ENCODE assay signal across 8 mouse cellular contexts in genomic region chr7:103860855-103861254, GRCm38 (mm10). TPM values are rescaled to one million over a fixed set of nuclear protein-coding genes. Genes with fewer than 3 reads are reported as not detected.
DNase-seq lines count a peak whose midpoint lies in the region; ATAC-seq lines count a peak whose summit lies in the region.

No protein-coding gene starts in this region.

- no peak for ATAC-seq in limb, embryonic 11.5 days (ENCODE audit: insufficient number of reproducible peaks, low FRiP score, low TSS enrichment, low read depth)
- ATAC-seq in erythroblast, adult 5-6 weeks (replicated peaks; ENCODE audit: low FRiP score, poor library complexity, severe bottlenecking), result peak; percentile 65
- peak; percentile 91 for ATAC-seq in intestine, embryonic 15.5 days
- ATAC-seq in stomach, embryonic 15.5 days (ENCODE audit: insufficient read depth, low FRiP score, low read depth), result peak; percentile 89
- ATAC-seq in hindbrain, embryonic 16.5 days, result no peak
- ATAC-seq in frontal cortex, adult (ENCODE audit: low TSS enrichment), result no peak

- H3K9me3 ChIP-seq in limb, embryonic 11.5 days (ENCODE audit: control insufficient read depth, low read length), result no peaks in the 10 kb centered on the region
- H3K9me3 ChIP-seq in limb, embryonic 10.5 days (replicated peaks), result no peaks in the 10 kb centered on the region
- H3K9me3 ChIP-seq in intestine, embryonic 15.5 days, result no peaks in the 10 kb centered on the region
- H3K9me3 ChIP-seq in stomach, embryonic 15.5 days, result no peaks in the 10 kb centered on the region
- H3K9me3 ChIP-seq in hindbrain, embryonic 16.5 days (ENCODE audit: control insufficient read depth, low read length), result no peaks in the 10 kb centered on the region

- H3K27me3 ChIP-seq in limb, embryonic 11.5 days (ENCODE audit: control insufficient read depth, insufficient read depth, low read length), result no peaks in the 10 kb centered on the region
- H3K27me3 ChIP-seq in limb, embryonic 10.5 days (ENCODE audit: low read depth, poor library complexity, severe bottlenecking), result no peaks in the 10 kb centered on the region
- H3K27me3 ChIP-seq in intestine, embryonic 15.5 days (replicated peaks), result no peaks in the 10 kb centered on the region
- H3K27me3 ChIP-seq in stomach, embryonic 15.5 days (replicated peaks), result no peaks in the 10 kb centered on the region
- no peaks in the 10 kb centered on the region for H3K27me3 ChIP-seq in hindbrain, embryonic 16.5 days (replicated peaks; ENCODE audit: control insufficient read depth, insufficient read depth, low read length)

- no peaks in the 10 kb centered on the region for H3K4me1 ChIP-seq in limb, embryonic 11.5 days (ENCODE audit: control insufficient read depth, insufficient read depth, low read length)
- no peaks in the 10 kb centered on the region for H3K4me1 ChIP-seq in limb, embryonic 10.5 days
- H3K4me1 ChIP-seq in intestine, embryonic 15.5 days (replicated peaks), result no peaks in the 10 kb centered on the region
- H3K4me1 ChIP-seq in stomach, embryonic 15.5 days, result no peaks in the 10 kb centered on the region
- H3K4me1 ChIP-seq in hindbrain, embryonic 16.5 days (ENCODE audit: control insufficient read depth, insufficient read depth, low read depth, low read length), result no peaks in the 10 kb centered on the region

- H3K4me3 ChIP-seq in limb, embryonic 11.5 days (ENCODE audit: low read depth, low read length), result no peak overlapping the region
- no peak overlapping the region for H3K4me3 ChIP-seq in limb, embryonic 10.5 days
- no peak overlapping the region for H3K4me3 ChIP-seq in intestine, embryonic 15.5 days (replicated peaks)
- H3K4me3 ChIP-seq in stomach, embryonic 15.5 days (replicated peaks), result no peak overlapping the region
- H3K4me3 ChIP-seq in hindbrain, embryonic 16.5 days (ENCODE audit: low read length), result no peak overlapping the region

- no peak overlapping the region for H3K9ac ChIP-seq in limb, embryonic 11.5 days (ENCODE audit: low read length)
- H3K9ac ChIP-seq in intestine, embryonic 15.5 days, result no peak overlapping the region
- H3K9ac ChIP-seq in stomach, embryonic 15.5 days, result no peak overlapping the region
- H3K9ac ChIP-seq in hindbrain, embryonic 16.5 days (ENCODE audit: low read depth, low read length), result no peak overlapping the region

- no peaks in the 10 kb centered on the region for H3K36me3 ChIP-seq in limb, embryonic 11.5 days (ENCODE audit: control insufficient read depth, insufficient read depth, low read length)
- H3K36me3 ChIP-seq in limb, embryonic 10.5 days, result no peaks in the 10 kb centered on the region
- H3K36me3 ChIP-seq in intestine, embryonic 15.5 days, result no peaks in the 10 kb centered on the region
- no peaks in the 10 kb centered on the region for H3K36me3 ChIP-seq in stomach, embryonic 15.5 days
- H3K36me3 ChIP-seq in hindbrain, embryonic 16.5 days (ENCODE audit: control insufficient read depth, insufficient read depth, low read length), result no peaks in the 10 kb centered on the region

- DNase-seq in limb, embryonic 11.5 days (ENCODE audit: low spot score), result peak; percentile 30
- no peak for DNase-seq in limb, embryonic 10.5 days (ENCODE audit: low spot score)
- DNase-seq in MN1 (ENCODE audit: low spot score), result peak; percentile 46

- H3K27ac ChIP-seq in limb, embryonic 11.5 days (replicated peaks; ENCODE audit: low read depth, low read length), result no peak overlapping the region
- H3K27ac ChIP-seq in limb, embryonic 10.5 days, result no peak overlapping the region
- no peak overlapping the region for H3K27ac ChIP-seq in intestine, embryonic 15.5 days
- no peak overlapping the region for H3K27ac ChIP-seq in stomach, embryonic 15.5 days
- no peak overlapping the region for H3K27ac ChIP-seq in hindbrain, embryonic 16.5 days (ENCODE audit: low read depth, low read length)

- WGBS in limb, embryonic 11.5 days, result 59% methylated on average over 1 of the region's 1 CpGs
- WGBS in limb, embryonic 10.5 days, result 54% methylated on average over 1 of the region's 1 CpGs
- 43% methylated on average over 1 of the region's 1 CpGs for WGBS in intestine, embryonic 15.5 days
- WGBS in stomach, embryonic 15.5 days, result 36% methylated on average over 1 of the region's 1 CpGs
- 53% methylated on average over 1 of the region's 1 CpGs for WGBS in hindbrain, embryonic 16.5 days

- H3K4me2 ChIP-seq in limb, embryonic 11.5 days (ENCODE audit: low read depth, severe bottlenecking), result no peak overlapping the region
- H3K4me2 ChIP-seq in intestine, embryonic 15.5 days (replicated peaks), result no peak overlapping the region
- no peak overlapping the region for H3K4me2 ChIP-seq in stomach, embryonic 15.5 days
- H3K4me2 ChIP-seq in hindbrain, embryonic 16.5 days (ENCODE audit: low read length), result no peak overlapping the region

RNA-seq across cellular contexts. Expression of gene Hbb-y, which starts 7.8 kb away (rescaled TPM):
- 7,439 and 7,962 TPM in 2 replicates for polyA plus RNA-seq in limb, embryonic 11.5 days (2014; fragmentation: Nextera tagmentation; extraction: Ambion mirVana)
- polyA plus RNA-seq in limb, embryonic 10.5 days (2016; fragmentation: Nextera tagmentation; extraction: Ambion mirVana), result 6,719 and 7,575 TPM in 2 replicates
- 2.9 and 8.6 TPM in 2 replicates for total RNA-seq in erythroblast, adult 5-6 weeks (2015; ENCODE audit: low replicate concordance)
- not detected in 2 replicates for total RNA-seq in erythroblast, adult 5-6 weeks (2017; ENCODE audit: low replicate concordance)
- 165 and 266 TPM in 2 replicates for polyA plus RNA-seq in intestine, embryonic 15.5 days (2015; fragmentation: Nextera tagmentation; extraction: Ambion mirVana)
- 247 and 357 TPM in 2 replicates for polyA plus RNA-seq in stomach, embryonic 15.5 days (2015; fragmentation: Nextera tagmentation; extraction: Ambion mirVana)
- 13.4 and 35.4 TPM in 2 replicates for polyA plus RNA-seq in hindbrain, embryonic 16.5 days (2015; fragmentation: Nextera tagmentation; extraction: Ambion mirVana)

RNA-seq across cellular contexts. Expression of gene Hbb-bh1, which starts 17.9 kb away (rescaled TPM):
- polyA plus RNA-seq in limb, embryonic 11.5 days (2014; fragmentation: Nextera tagmentation; extraction: Ambion mirVana), result 1,749 and 1,831 TPM in 2 replicates
- 2,391 and 3,747 TPM in 2 replicates for polyA plus RNA-seq in limb, embryonic 10.5 days (2016; fragmentation: Nextera tagmentation; extraction: Ambion mirVana)
- total RNA-seq in erythroblast, adult 5-6 weeks (2015; ENCODE audit: low replicate concordance), result not detected in 2 replicates
- total RNA-seq in erythroblast, adult 5-6 weeks (2017; ENCODE audit: low replicate concordance), result not detected in 2 replicates
- 2.0 and 2.2 TPM in 2 replicates for polyA plus RNA-seq in intestine, embryonic 15.5 days (2015; fragmentation: Nextera tagmentation; extraction: Ambion mirVana)
- 4.5 and 5.1 TPM in 2 replicates for polyA plus RNA-seq in stomach, embryonic 15.5 days (2015; fragmentation: Nextera tagmentation; extraction: Ambion mirVana)
- polyA plus RNA-seq in hindbrain, embryonic 16.5 days (2015; fragmentation: Nextera tagmentation; extraction: Ambion mirVana), result 0.37 TPM in 1 of 2 replicates, not detected in the other

RNA-seq across cellular contexts. Expression of gene Hbb-bh2, which starts 20.5 kb away (rescaled TPM):
- not detected in 2 replicates for polyA plus RNA-seq in limb, embryonic 11.5 days (2014; fragmentation: Nextera tagmentation; extraction: Ambion mirVana)
- 0.29 TPM in 1 of 2 replicates, not detected in the other for polyA plus RNA-seq in limb, embryonic 10.5 days (2016; fragmentation: Nextera tagmentation; extraction: Ambion mirVana)
- not detected in 2 replicates for total RNA-seq in erythroblast, adult 5-6 weeks (2015; ENCODE audit: low replicate concordance)
- 1.0 and 4.6 TPM in 2 replicates for total RNA-seq in erythroblast, adult 5-6 weeks (2017; ENCODE audit: low replicate concordance)
- not detected in 2 replicates for polyA plus RNA-seq in intestine, embryonic 15.5 days (2015; fragmentation: Nextera tagmentation; extraction: Ambion mirVana)
- polyA plus RNA-seq in stomach, embryonic 15.5 days (2015; fragmentation: Nextera tagmentation; extraction: Ambion mirVana), result not detected in 2 replicates
- not detected in 2 replicates for polyA plus RNA-seq in hindbrain, embryonic 16.5 days (2015; fragmentation: Nextera tagmentation; extraction: Ambion mirVana)

RNA-seq across cellular contexts. Expression of gene Olfr66, which starts 25.2 kb away (rescaled TPM):
- not detected in 2 replicates for polyA plus RNA-seq in limb, embryonic 11.5 days (2014; fragmentation: Nextera tagmentation; extraction: Ambion mirVana)
- not detected in 2 replicates for polyA plus RNA-seq in limb, embryonic 10.5 days (2016; fragmentation: Nextera tagmentation; extraction: Ambion mirVana)
- not detected in 2 replicates for total RNA-seq in erythroblast, adult 5-6 weeks (2015; ENCODE audit: low replicate concordance)
- total RNA-seq in erythroblast, adult 5-6 weeks (2017; ENCODE audit: low replicate concordance), result not detected in 2 replicates
- not detected in 2 replicates for polyA plus RNA-seq in intestine, embryonic 15.5 days (2015; fragmentation: Nextera tagmentation; extraction: Ambion mirVana)
- polyA plus RNA-seq in stomach, embryonic 15.5 days (2015; fragmentation: Nextera tagmentation; extraction: Ambion mirVana), result not detected in 2 replicates
- not detected in 2 replicates for polyA plus RNA-seq in hindbrain, embryonic 16.5 days (2015; fragmentation: Nextera tagmentation; extraction: Ambion mirVana)

RNA-seq across cellular contexts. Expression of gene Hbb-bs, which starts 33.0 kb away (rescaled TPM):
- 156 and 207 TPM in 2 replicates for polyA plus RNA-seq in limb, embryonic 11.5 days (2014; fragmentation: Nextera tagmentation; extraction: Ambion mirVana)
- 49.0 and 110 TPM in 2 replicates for polyA plus RNA-seq in limb, embryonic 10.5 days (2016; fragmentation: Nextera tagmentation; extraction: Ambion mirVana)
- 179,259 and 187,171 TPM in 2 replicates for total RNA-seq in erythroblast, adult 5-6 weeks (2015; ENCODE audit: low replicate concordance)
- total RNA-seq in erythroblast, adult 5-6 weeks (2017; ENCODE audit: low replicate concordance), result 69,583 and 76,927 TPM in 2 replicates
- 7,434 and 7,479 TPM in 2 replicates for polyA plus RNA-seq in intestine, embryonic 15.5 days (2015; fragmentation: Nextera tagmentation; extraction: Ambion mirVana)
- 8,336 and 14,080 TPM in 2 replicates for polyA plus RNA-seq in stomach, embryonic 15.5 days (2015; fragmentation: Nextera tagmentation; extraction: Ambion mirVana)
- 4,904 and 5,594 TPM in 2 replicates for polyA plus RNA-seq in hindbrain, embryonic 16.5 days (2015; fragmentation: Nextera tagmentation; extraction: Ambion mirVana)

Comparison
In these comparisons a context has a peak if more than half of its experiments do, and no peak if none do; other contexts are left out.
1. ATAC-seq: peak in erythroblast, adult 5-6 weeks (single experiment), intestine, embryonic 15.5 days (single experiment) and stomach, embryonic 15.5 days (single experiment); none in limb, embryonic 11.5 days (single experiment), hindbrain, embryonic 16.5 days (single experiment) and frontal cortex, adult (single experiment).
2. RNA of gene Hbb-y, which starts 7.8 kb away (polyA plus RNA-seq): 7,439 to 7,962 TPM in limb, embryonic 11.5 days and 6,719 to 7,575 TPM in limb, embryonic 10.5 days; 165 to 266 TPM in intestine, embryonic 15.5 days, 247 to 357 TPM in stomach, embryonic 15.5 days and 13.4 to 35.4 TPM in hindbrain, embryonic 16.5 days; every median in the first group is over 10 times any median in the second.
3. RNA of gene Hbb-bh1, which starts 17.9 kb away (polyA plus RNA-seq): 2,391 to 3,747 TPM in limb, embryonic 10.5 days and 1,749 to 1,831 TPM in limb, embryonic 11.5 days; 4.5 to 5.1 TPM in stomach, embryonic 15.5 days, 2.0 to 2.2 TPM in intestine, embryonic 15.5 days and 0.37 TPM in hindbrain, embryonic 16.5 days; every median in the first group is over 100 times any median in the second.